In genomic region chr11:97328148-97328547, GRCm38 (mm10) we compare ENCODE assay signal across 9 mouse cellular contexts. TPM values are rescaled to one million over a fixed set of nuclear protein-coding genes. Genes with fewer than 3 reads are reported as not detected.
A peak's percentile ranks its signal among the peaks of the same experiment; 100 is the strongest.
DNase-seq lines count a peak whose midpoint lies in the region; ATAC-seq and TF ChIP-seq lines count a peak whose summit lies in the region.
"Had no signal": no experiment of that assay in that cellular context is flagged by ENCODE, and none has a peak within 500 bp of the region (broad histone marks: within the 10 kb centered on the region; RNA-seq: fewer than 3 reads in every experiment).

No protein-coding gene starts in this region.

- H3K4me3 ChIP-seq in kidney, adult 2 months (ENCODE audit: insufficient read depth, low read depth, low read length) = no peak overlapping the region
- H3K4me3 ChIP-seq in kidney, embryonic 14.5 days (ENCODE audit: low read length) = no peak overlapping the region
- H3K4me3 ChIP-seq: myocyte had no signal

- H3K27me3 ChIP-seq in kidney, adult 2 months (replicated peaks; ENCODE audit: control insufficient read depth, insufficient read depth, low read length) = no peaks in the 10 kb centered on the region
- no peaks in the 10 kb centered on the region for H3K27me3 ChIP-seq in kidney, embryonic 14.5 days (ENCODE audit: control insufficient read depth, insufficient read depth, low read length)

- H3K4me2 ChIP-seq in kidney, embryonic 14.5 days (replicated peaks; ENCODE audit: low read depth, low read length) = no peak overlapping the region

- H3K27ac ChIP-seq in kidney, adult 2 months (ENCODE audit: insufficient read depth, low read depth, low read length) = no peak overlapping the region
- no peak overlapping the region for H3K27ac ChIP-seq in kidney, embryonic 14.5 days (ENCODE audit: low read depth, low read length)

- TF ChIP-seq CTCF in kidney, adult 2 months (conservative IDR thresholded peaks at IDR 0.05; ENCODE audit: insufficient read depth, insufficient read length, low read depth, low read length) = peak; percentile 88

- no peak overlapping the region for H3K9ac ChIP-seq in kidney, embryonic 14.5 days (ENCODE audit: low read depth, low read length)

- no peaks in the 10 kb centered on the region for H3K9me3 ChIP-seq in kidney, embryonic 14.5 days (ENCODE audit: control insufficient read depth, low read length)

- no peak for ATAC-seq in kidney, embryonic 14.5 days (ENCODE audit: low FRiP score, low TSS enrichment)
- no peak for ATAC-seq in activated CD4-positive, CD25-positive, alpha-beta regulatory T cell, adult 4 months

- intact Hi-C loops in left cerebral cortex, postnatal 36 days (cut with DNase I) = no loop called here

- no peak for TF ChIP-seq POLR2A in kidney, adult 2 months (IDR thresholded peaks at IDR 0.05; ENCODE audit: low read depth, low read length)

- DNase-seq in kidney, adult 2 months = peak; percentile 62
- DNase-seq in ES-CJ7 (ENCODE audit: low read depth, low spot score) = peak; percentile 90
- peak; percentile 63 to 71 for DNase-seq in adrenal gland, postnatal 36 days
- peak; percentile 62 to 68 for DNase-seq in frontal cortex, postnatal 36 days (ENCODE audit: low spot score in 2 of 2)
- DNase-seq in left cerebral cortex, postnatal 36 days (ENCODE audit: low spot score in 2 of 2) = peak; percentile 45 to 56
- DNase-seq in retina, embryonic 14.5 days (ENCODE audit: low spot score) = peak; percentile 87

- 20% methylated on average over 9 of the region's 9 CpGs for WGBS in kidney, adult 2 months
- 29% methylated on average over 9 of the region's 9 CpGs for WGBS in kidney, embryonic 14.5 days

- H3K36me3 ChIP-seq in kidney, adult 2 months (ENCODE audit: control insufficient read depth, insufficient read depth, low read length) = peaks cover 2% of the 10 kb centered on the region; the same call in 1 of the 2 replicates
- H3K36me3 ChIP-seq in kidney, embryonic 14.5 days (ENCODE audit: control insufficient read depth, insufficient read depth, low read length) = peaks cover 54% of the 10 kb centered on the region

- no peaks in the 10 kb centered on the region for H3K4me1 ChIP-seq in kidney, adult 2 months (ENCODE audit: control insufficient read depth, insufficient read depth, low read length)
- no peaks in the 10 kb centered on the region for H3K4me1 ChIP-seq in kidney, embryonic 14.5 days (ENCODE audit: control insufficient read depth, insufficient read depth, low read length)

RNA-seq across cellular contexts. Expression of gene Mrpl45, which starts 12.6 kb away (rescaled TPM):
- polyA plus RNA-seq in kidney, adult 2 months (2012; rRNA removed) = 20.4 and 25.5 TPM in 2 replicates
- polyA plus RNA-seq in kidney, embryonic 14.5 days (2014; fragmentation: Nextera tagmentation; extraction: Ambion mirVana) = 58.4 and 64.8 TPM in 2 replicates
- total RNA-seq in adrenal gland, postnatal 36 days (2021) = 10 to 100 TPM; 31.5 to 32.3 TPM
- 10 to 100 TPM; 23.3 to 30.2 TPM for total RNA-seq in left cerebral cortex, postnatal 36 days (2021)
- 10 to 100 TPM; 44.6 to 48.7 TPM for polyA plus RNA-seq in activated CD4-positive, CD25-positive, alpha-beta regulatory T cell, adult 4 months (2017; shearing (Covaris generic))

RNA-seq across cellular contexts. Expression of gene Gpr179, which starts 23.7 kb away (rescaled TPM):
- 0.08 TPM in 2 replicates for polyA plus RNA-seq in kidney, adult 2 months (2012; rRNA removed)
- polyA plus RNA-seq in kidney, embryonic 14.5 days (2014; fragmentation: Nextera tagmentation; extraction: Ambion mirVana) = 0.07 and 0.10 TPM in 2 replicates
- 1 to 10 TPM in 1 of 2 experiments, under 1 TPM in 1; 0.93 to 1.2 TPM for total RNA-seq in adrenal gland, postnatal 36 days (2021)
- total RNA-seq in left cerebral cortex, postnatal 36 days (2021) = under 1 TPM; 0.39 to 0.52 TPM
- polyA plus RNA-seq in activated CD4-positive, CD25-positive, alpha-beta regulatory T cell, adult 4 months (2017; shearing (Covaris generic)) = under 1 TPM; 0.11 to 0.45 TPM

RNA-seq across cellular contexts. Expression of gene Socs7, which starts 34.2 kb away (rescaled TPM):
- polyA plus RNA-seq in kidney, adult 2 months (2012; rRNA removed) = 12.9 and 13.5 TPM in 2 replicates
- 2.5 and 3.7 TPM in 2 replicates for polyA plus RNA-seq in kidney, embryonic 14.5 days (2014; fragmentation: Nextera tagmentation; extraction: Ambion mirVana)
- total RNA-seq in adrenal gland, postnatal 36 days (2021) = 10 to 100 TPM; 20.6 to 22.1 TPM
- 10 to 100 TPM; 78.0 to 87.2 TPM for total RNA-seq in left cerebral cortex, postnatal 36 days (2021)
- polyA plus RNA-seq in activated CD4-positive, CD25-positive, alpha-beta regulatory T cell, adult 4 months (2017; shearing (Covaris generic)) = 1 to 10 TPM; 6.1 to 7.8 TPM

RNA-seq across cellular contexts. Expression of gene Npepps, which starts 47.7 kb away (rescaled TPM):
- 23.1 and 25.3 TPM in 2 replicates for polyA plus RNA-seq in kidney, adult 2 months (2012; rRNA removed)
- polyA plus RNA-seq in kidney, embryonic 14.5 days (2014; fragmentation: Nextera tagmentation; extraction: Ambion mirVana) = 53.6 and 78.6 TPM in 2 replicates
- 10 to 100 TPM; 81.8 to 86.1 TPM for total RNA-seq in adrenal gland, postnatal 36 days (2021)
- 100 to 1,000 TPM; 122 to 156 TPM for total RNA-seq in left cerebral cortex, postnatal 36 days (2021)
- polyA plus RNA-seq in activated CD4-positive, CD25-positive, alpha-beta regulatory T cell, adult 4 months (2017; shearing (Covaris generic)) = 10 to 100 TPM; 36.1 to 43.0 TPM
